Mouse (Mus musculus): Measurements from ENCODE around the gene Cct8.
A peak's percentile ranks its signal among the peaks of the same experiment; 100 is the strongest.

Gene Cct8

GRCm38 (mm10) chr16:87445110-87445509 is 50.6 kb downstream of the Cct8 start:
- no peak for DNase-seq (ENCODE audit: low read depth, low spot score)

GRCm38 (mm10) chr16:87444071-87444470 is 51.6 kb downstream of the Cct8 start:
- no peak for DNase-seq (ENCODE audit: low read depth, low spot score)

- DNase-seq (ENCODE audit: low read depth, low spot score), result no peak
Observed at GRCm38 (mm10) chr16:87443245-87443644, 52.4 kb downstream of the Cct8 start.

- DNase-seq (ENCODE audit: low read depth, low spot score), result no peak
Observed at GRCm38 (mm10) chr16:87442291-87442690, 53.4 kb downstream of the Cct8 start.

- DNase-seq (ENCODE audit: low read depth, low spot score), result peak; percentile 68
Observed at GRCm38 (mm10) chr16:87441089-87441488, 54.6 kb downstream of the Cct8 start.

- peak; percentile 98 for DNase-seq (ENCODE audit: low read depth, low spot score)
Observed at GRCm38 (mm10) chr16:87440184-87440686, 55.4 kb downstream of the Cct8 start, which contains the start of gene Rwdd2b. TSS of gene Rwdd2b (minus strand) at chr16:87440573.

- peak; percentile 16 for DNase-seq (ENCODE audit: low read depth, low spot score)
Observed at GRCm38 (mm10) chr16:87438697-87439096, 57.0 kb downstream of the Cct8 start.

- no peak for DNase-seq (ENCODE audit: low read depth, low spot score)
Observed at GRCm38 (mm10) chr16:87437096-87437495, 58.6 kb downstream of the Cct8 start.

- DNase-seq (ENCODE audit: low read depth, low spot score), result no peak
Observed at GRCm38 (mm10) chr16:87435411-87436205, 60.1 kb downstream of the Cct8 start.

GRCm38 (mm10) chr16:87434946-87435345 is 60.7 kb downstream of the Cct8 start:
- DNase-seq (ENCODE audit: low read depth, low spot score), result no peak

GRCm38 (mm10) chr16:87434266-87434665 is 61.4 kb downstream of the Cct8 start:
- no peak for DNase-seq (ENCODE audit: low read depth, low spot score)

All from A20 (cell line).